Mouse (Mus musculus): ENCODE measurements at regions not wholly inside any gene's neighbourhood (a gene's known extent, or its start where the extent isn't known, plus 50 kb on each side); places are given as distances from the start of the nearest gene placed in this dataset.

GRCm38 (mm10) chr14:100880103-100880502, 320.0 kb downstream of the Prr30 start:
- no peak for DNase-seq (ENCODE audit: low spot score in 2 of 2)

DNA sequence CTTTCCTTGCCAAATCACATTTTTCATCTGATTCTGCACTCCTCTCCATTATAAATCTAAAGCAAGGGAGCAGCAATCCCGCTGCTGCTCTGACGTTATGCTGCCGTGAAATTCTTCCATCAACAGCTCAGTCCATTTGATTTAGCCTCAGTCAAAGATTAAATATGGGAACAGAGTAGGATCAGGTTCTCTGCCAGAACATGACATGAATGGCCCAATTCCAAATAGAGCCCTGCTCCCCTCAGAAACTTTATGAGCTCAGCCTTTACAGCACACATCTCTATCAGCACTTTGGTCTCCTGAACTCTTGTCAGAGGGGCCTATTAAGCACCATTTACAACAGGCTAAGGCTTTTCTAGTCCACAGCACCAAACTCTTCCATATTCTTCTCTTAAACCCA, 332.3 kb downstream of the Prr30 start:
- no peak for DNase-seq (ENCODE audit: low spot score in 2 of 2)

GRCm38 (mm10) chr14:100864792-100865191, 335.3 kb downstream of the Prr30 start:
- DNase-seq (ENCODE audit: low spot score in 2 of 2) = no peak

DNA sequence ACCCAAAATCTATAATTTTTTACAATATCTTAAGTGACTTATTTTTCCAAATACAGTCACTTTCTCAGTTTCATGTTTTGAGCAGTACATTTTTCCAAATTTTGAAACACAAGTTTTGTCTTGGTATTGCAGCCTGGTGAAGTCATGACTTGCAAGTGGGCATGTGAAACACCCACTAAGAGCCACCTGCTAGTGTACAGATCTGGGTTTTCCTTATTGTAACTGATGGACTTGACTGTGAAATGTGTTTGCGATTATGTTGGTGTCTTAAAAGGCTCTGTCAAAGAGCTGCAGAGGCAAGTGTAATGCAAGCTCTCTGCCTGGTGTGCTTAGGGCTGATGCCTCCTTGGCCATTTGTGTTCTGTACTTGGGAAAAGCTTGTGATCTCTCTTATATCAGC, 336.0 kb downstream of the Prr30 start:
- no peak for DNase-seq (ENCODE audit: low spot score in 2 of 2)

DNA sequence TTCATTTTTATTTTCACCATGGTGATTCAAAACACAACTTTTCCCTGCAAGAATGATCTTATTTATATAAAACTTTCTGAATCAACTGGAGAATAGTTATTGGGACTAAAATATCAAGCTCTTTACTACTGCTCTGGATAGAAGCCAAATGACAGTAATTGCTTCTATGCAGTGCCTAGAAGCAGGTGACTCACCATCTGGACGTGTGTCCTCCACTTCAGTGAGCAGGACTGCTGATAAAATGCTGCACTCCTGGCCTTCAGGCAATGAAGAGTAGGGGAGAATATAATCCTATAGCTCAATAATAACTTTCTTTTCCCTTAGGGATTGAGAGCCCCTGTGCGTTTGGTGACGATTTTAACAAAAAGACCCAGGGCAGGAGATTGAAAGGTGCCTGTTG, 357.3 kb downstream of the Prr30 start:
- no peak for DNase-seq (ENCODE audit: low spot score in 2 of 2)
